Mouse (Mus musculus) myocyte (in vitro differentiated cells): ENCODE results near the gene Cracr2a. TPM values are rescaled to one million over a fixed set of nuclear protein-coding genes. Genes with fewer than 3 reads are reported as not detected.

Experiments used
- H3K27me3 ChIP-seq: one replicate; pipeline ENCODE4 v1.6.1; 2011; ENCODE audit not compliant: control insufficient read depth, insufficient read depth, insufficient read length
- H3K36me3 ChIP-seq: one replicate; pipeline ENCODE4 v1.6.1; 2011; ENCODE audit not compliant: control insufficient read depth, insufficient read depth
- H3K4me2 ChIP-seq: one replicate; pipeline ENCODE4 v1.6.1; 2011; ENCODE audit warnings: low read depth, control low read depth
- H3K4me3 ChIP-seq: one replicate; pipeline ENCODE4 v1.5.1; 2011; ENCODE audit warnings: mild to moderate bottlenecking, control low read depth, moderate library complexity
- H3K79me2 ChIP-seq: one replicate; pipeline ENCODE4 v1.6.1; 2011; ENCODE audit not compliant: control insufficient read depth, insufficient read depth
- H3ac ChIP-seq: one replicate; pipeline ENCODE4 v1.6.1; 2011; ENCODE audit not compliant: control insufficient read depth, insufficient read length
- CEBPB ChIP-seq: IDR thresholded peaks from 2 replicates; pipeline ENCODE4 v1.6.1; 2011; ENCODE audit warnings: mild to moderate bottlenecking, moderate library complexity; ENCODE audit not compliant: poor library complexity, insufficient read depth, severe bottlenecking
- E2F4 ChIP-seq: IDR thresholded peaks from one replicate; pipeline ENCODE4 v1.6.1; 2011; ENCODE audit warnings: mild to moderate bottlenecking, control low read depth, moderate library complexity; ENCODE audit not compliant: insufficient read depth
- MAX ChIP-seq: IDR thresholded peaks from one replicate; pipeline ENCODE4 v1.6.1; 2011; ENCODE audit warnings: low read depth, mild to moderate bottlenecking, control low read depth
- MYOD1 ChIP-seq, 3 experiments: IDR thresholded peaks; one replicate each; pipeline ENCODE4 v1.6.1; 2011; ENCODE audit warnings: control low read depth in 2 of 3, low read depth in 2 of 3, mild to moderate bottlenecking in 2 of 3, moderate library complexity in 1 of 3; ENCODE audit not compliant: insufficient read length in 2 of 3, control insufficient read depth in 1 of 3
- MYOG ChIP-seq, 3 experiments: IDR thresholded peaks; one replicate each; pipeline ENCODE4 v1.6.1; 2011; ENCODE audit warnings: control low read depth in 2 of 3, low read depth in 2 of 3, mild to moderate bottlenecking in 2 of 3; ENCODE audit not compliant: insufficient read length in 2 of 3, control insufficient read depth in 1 of 3, insufficient read depth in 1 of 3
- POLR2A ChIP-seq: IDR thresholded peaks from one replicate; pipeline ENCODE4 v1.6.1; 2011; ENCODE audit warnings: low read depth, mild to moderate bottlenecking, control low read depth, moderate library complexity; ENCODE audit not compliant: insufficient read length
- POLR2AphosphoS2 ChIP-seq: IDR thresholded peaks from one replicate; pipeline ENCODE4 v1.6.1; 2011; ENCODE audit warnings: low read depth, control low read depth; ENCODE audit not compliant: insufficient read length
- REST ChIP-seq: IDR thresholded peaks from one replicate; pipeline ENCODE4 v1.6.1; 2011; ENCODE audit warnings: mild to moderate bottlenecking, control low read depth, moderate library complexity; ENCODE audit not compliant: insufficient read depth, insufficient read length
- SRF ChIP-seq: IDR thresholded peaks from one replicate; pipeline ENCODE4 v1.6.1; 2011; ENCODE audit warnings: low read depth; ENCODE audit not compliant: control insufficient read depth, insufficient read length
- TCF12 ChIP-seq: IDR thresholded peaks from one replicate; pipeline ENCODE4 v1.6.1; 2011; ENCODE audit warnings: mild to moderate bottlenecking, control low read depth; ENCODE audit not compliant: poor library complexity, insufficient read depth, severe bottlenecking
- TCF3 ChIP-seq: IDR thresholded peaks from one replicate; pipeline ENCODE4 v1.6.1; 2011; ENCODE audit warnings: low read depth, control low read depth; ENCODE audit not compliant: insufficient read length
- USF1 ChIP-seq: IDR thresholded peaks from one replicate; pipeline ENCODE4 v1.6.1; 2011; ENCODE audit warnings: low read depth, mild to moderate bottlenecking, control low read depth, moderate library complexity
- polyA plus RNA-seq: library from polyadenylated mRNA; unstranded; fragments of >200 nt; fragmentation: generic; extraction: Trizol; gene quantifications from one replicate; pipeline ENCODE4 v1.2.1, GENCODE M21; 2012; ENCODE audit warnings: missing spikeins

Gene Cracr2a
- polyA plus RNA-seq, 1 experiment, result not detected

GRCm38 (mm10) chr6:127539659-127540058 is 21.5 kb upstream of the Cracr2a start:
- no peak overlapping the region for H3K4me3 ChIP-seq
- no peak overlapping the region for H3K4me2 ChIP-seq
- no peaks in the 10 kb centered on the region for H3K79me2 ChIP-seq
- TF ChIP-seq MYOD1 (IDR thresholded peaks at IDR 0.05; ENCODE audit: control insufficient read depth in 1 of 3, insufficient read length in 2 of 3, low read depth in 2 of 3), result no peak
- no peak for TF ChIP-seq E2F4
- TF ChIP-seq POLR2A, result no peak
- no peak for TF ChIP-seq POLR2AphosphoS2
- TF ChIP-seq SRF, result no peak
- no peak for TF ChIP-seq REST
- TF ChIP-seq USF1, result no peak
- TF ChIP-seq TCF12, result no peak
- TF ChIP-seq MAX, result no peak
- no peak for TF ChIP-seq MYOG (IDR thresholded peaks at IDR 0.05; ENCODE audit: control insufficient read depth in 1 of 3, insufficient read depth in 1 of 3, insufficient read length in 2 of 3, low read depth in 2 of 3)
- TF ChIP-seq TCF3, result no peak
- no peak for TF ChIP-seq CEBPB
- no peaks in the 10 kb centered on the region for H3K27me3 ChIP-seq
- H3K36me3 ChIP-seq, result no peaks in the 10 kb centered on the region
- no peak overlapping the region for H3ac ChIP-seq

- Histone ChIP-seq H3ac (no peak overlapping the region), H3K27me3 (no peaks in the 10 kb centered on the region), H3K4me3 (no peak overlapping the region), H3K4me2 (no peak overlapping the region), H3K79me2 (no peaks in the 10 kb centered on the region), H3K36me3 (no peaks in the 10 kb centered on the region)
- TF ChIP-seq TCF12 (no peak), USF1 (no peak), CEBPB (no peak), MYOD1 (IDR thresholded peaks at IDR 0.05; ENCODE audit: control insufficient read depth in 1 of 3, insufficient read length in 2 of 3, low read depth in 2 of 3) (no peak), MYOG (IDR thresholded peaks at IDR 0.05; ENCODE audit: control insufficient read depth in 1 of 3, insufficient read depth in 1 of 3, insufficient read length in 2 of 3, low read depth in 2 of 3) (no peak), POLR2A (no peak), SRF (no peak), E2F4 (no peak), REST (no peak), POLR2AphosphoS2 (no peak), TCF3 (no peak), MAX (no peak)
Observed at GRCm38 (mm10) chr6:127540517-127540916, 20.6 kb upstream of the Cracr2a start.

- Histone ChIP-seq H3K4me3 (no peak overlapping the region), H3K27me3 (no peaks in the 10 kb centered on the region)
- TF ChIP-seq MYOD1 (IDR thresholded peaks at IDR 0.05; ENCODE audit: control insufficient read depth in 1 of 3, insufficient read length in 2 of 3, low read depth in 2 of 3) (no peak), POLR2AphosphoS2 (no peak), MYOG (IDR thresholded peaks at IDR 0.05; ENCODE audit: control insufficient read depth in 1 of 3, insufficient read depth in 1 of 3, insufficient read length in 2 of 3, low read depth in 2 of 3) (no peak), CEBPB (no peak), MAX (no peak)
Observed at GRCm38 (mm10) chr6:127541617-127542374, 19.3 kb upstream of the Cracr2a start.

GRCm38 (mm10) chr6:127546676-127547075 is 14.5 kb upstream of the Cracr2a start:
- Histone ChIP-seq H3K79me2 (no peaks in the 10 kb centered on the region), H3K27me3 (no peaks in the 10 kb centered on the region), H3K4me2 (no peak overlapping the region), H3K36me3 (no peaks in the 10 kb centered on the region), H3ac (no peak overlapping the region), H3K4me3 (no peak overlapping the region)
- TF ChIP-seq MYOG (IDR thresholded peaks at IDR 0.05; ENCODE audit: control insufficient read depth in 1 of 3, insufficient read depth in 1 of 3, insufficient read length in 2 of 3, low read depth in 2 of 3) (no peak), TCF12 (no peak), TCF3 (no peak), POLR2A (no peak), REST (no peak), E2F4 (no peak), MYOD1 (IDR thresholded peaks at IDR 0.05; ENCODE audit: control insufficient read depth in 1 of 3, insufficient read length in 2 of 3, low read depth in 2 of 3) (peak in 1 of 3 experiments; percentile 20)

More at GRCm38 (mm10) chr6:127541617-127542374, 19.3 kb upstream of the Cracr2a start:
- H3K79me2 ChIP-seq, result no peaks in the 10 kb centered on the region
- H3K4me2 ChIP-seq, result no peak overlapping the region
- no peaks in the 10 kb centered on the region for H3K36me3 ChIP-seq
- no peak overlapping the region for H3ac ChIP-seq

GRCm38 (mm10) chr6:127552940-127553339 is 8.2 kb upstream of the Cracr2a start:
- TF ChIP-seq MYOG (IDR thresholded peaks at IDR 0.05; ENCODE audit: control insufficient read depth in 1 of 3, insufficient read depth in 1 of 3, insufficient read length in 2 of 3, low read depth in 2 of 3), result no peak
- TF ChIP-seq USF1, result no peak
- TF ChIP-seq E2F4, result no peak
- TF ChIP-seq MYOD1 (IDR thresholded peaks at IDR 0.05; ENCODE audit: control insufficient read depth in 1 of 3, insufficient read length in 2 of 3, low read depth in 2 of 3), result no peak
- TF ChIP-seq POLR2A, result no peak
- no peak for TF ChIP-seq TCF3
- TF ChIP-seq POLR2AphosphoS2, result no peak
- TF ChIP-seq MAX, result no peak
- TF ChIP-seq CEBPB, result no peak
- H3K27me3 ChIP-seq, result no peaks in the 10 kb centered on the region

More at GRCm38 (mm10) chr6:127552940-127553339, 8.2 kb upstream of the Cracr2a start:
- Histone ChIP-seq H3K79me2 (no peaks in the 10 kb centered on the region), H3K4me3 (no peak overlapping the region), H3K36me3 (no peaks in the 10 kb centered on the region), H3ac (no peak overlapping the region), H3K4me2 (no peak overlapping the region)
